Mouse (Mus musculus) ZHBTc4 (cell line): ENCODE data around the gene Khdrbs2.
A peak's percentile ranks its signal among the peaks of the same experiment; 100 is the strongest.

Experiments used
- DNase-seq: peaks from one replicate; pipeline ENCODE4 v3.0.0-alpha.2; 2011; ENCODE audit warnings: low read depth, low spot score

Gene Khdrbs2

DNA sequence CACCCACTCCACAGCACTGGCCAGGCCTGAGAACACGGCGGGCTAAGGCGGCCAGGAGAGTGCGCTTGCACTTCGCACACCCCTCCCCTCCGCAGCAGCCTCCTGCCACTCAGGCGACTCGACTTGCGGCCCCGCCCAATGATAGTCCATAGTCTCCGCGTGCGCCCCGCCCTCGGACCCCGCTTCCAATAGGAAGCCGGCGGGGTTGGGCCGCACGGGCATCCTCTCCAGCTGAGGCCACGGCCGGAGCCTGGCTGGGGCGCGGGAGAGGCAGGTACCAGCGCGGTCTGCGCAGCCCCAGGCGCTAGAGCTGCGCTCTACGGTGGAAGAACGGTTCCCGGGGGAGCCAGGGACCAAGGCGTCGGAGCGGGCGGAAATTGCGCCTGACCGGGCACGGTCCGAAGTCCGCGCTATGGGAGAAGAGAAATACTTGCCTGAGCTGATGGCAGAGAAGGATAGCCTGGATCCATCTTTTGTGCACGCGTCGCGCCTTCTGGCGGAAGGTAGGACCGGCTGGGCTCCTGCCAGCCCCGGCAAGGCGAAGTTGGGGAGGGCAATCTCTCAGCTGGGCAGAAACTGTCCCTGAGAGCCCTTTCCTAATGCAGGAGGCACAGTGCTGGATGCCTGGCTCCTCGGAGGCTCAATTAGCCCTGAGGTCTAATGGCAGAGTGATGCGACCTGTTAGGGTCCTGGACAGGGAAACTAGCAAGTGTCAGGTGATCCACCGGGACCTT, at the start of gene Khdrbs2:
Khdrbs2 (plus strand) TSS at position 209 of the 734 bp plus-strand sequence.
- DNase-seq: peak; percentile 95

DNA sequence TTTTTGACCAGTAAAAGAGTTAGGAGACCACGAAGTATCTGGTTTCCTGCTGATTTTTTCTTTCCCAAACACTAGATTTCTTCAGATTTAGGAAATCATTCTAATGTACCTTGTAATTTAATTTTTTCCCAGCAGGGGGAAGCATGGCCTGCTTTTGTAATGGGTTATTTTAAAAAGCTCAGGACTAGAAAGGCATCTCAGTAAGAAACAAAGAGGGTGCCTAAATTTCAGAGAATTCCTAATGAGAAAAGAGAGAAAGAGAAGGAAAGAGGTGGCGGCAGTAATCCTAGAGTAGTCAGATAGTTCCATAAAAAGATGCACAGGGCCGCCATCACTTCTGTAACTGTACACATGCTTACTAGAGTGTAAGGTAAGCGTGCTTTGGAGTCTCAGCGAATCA, 2.1 kb downstream of the Khdrbs2 start:
- no peak for DNase-seq

DNA sequence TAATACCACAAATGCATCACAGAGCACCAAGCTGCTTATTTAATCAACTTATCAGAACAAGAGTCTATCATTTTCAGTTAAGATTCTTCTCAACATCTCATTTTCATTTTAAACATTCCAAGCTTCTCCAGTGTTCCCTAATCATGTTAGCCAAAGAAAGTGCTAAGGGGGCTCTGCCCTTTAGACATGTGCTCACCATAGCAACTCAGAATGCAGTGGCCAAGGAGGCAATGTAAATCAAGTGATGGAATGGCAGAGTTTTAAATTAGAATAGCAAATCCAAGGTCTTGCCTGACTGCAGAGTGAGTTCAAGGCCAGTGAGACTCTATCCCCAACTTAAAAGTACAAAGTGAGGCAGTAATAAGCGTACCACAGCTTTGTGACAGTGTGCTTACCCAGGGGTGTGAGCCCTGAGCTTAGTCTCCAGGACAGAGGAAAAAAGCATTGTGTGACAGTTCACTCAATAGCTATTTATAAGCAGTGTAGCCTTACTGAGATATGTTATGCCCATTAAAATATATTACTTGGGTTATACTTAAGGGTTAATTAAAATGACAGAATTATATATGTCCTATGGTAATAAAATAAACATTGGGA, 27.2 kb downstream of the Khdrbs2 start:
- DNase-seq: peak; percentile 1

DNA sequence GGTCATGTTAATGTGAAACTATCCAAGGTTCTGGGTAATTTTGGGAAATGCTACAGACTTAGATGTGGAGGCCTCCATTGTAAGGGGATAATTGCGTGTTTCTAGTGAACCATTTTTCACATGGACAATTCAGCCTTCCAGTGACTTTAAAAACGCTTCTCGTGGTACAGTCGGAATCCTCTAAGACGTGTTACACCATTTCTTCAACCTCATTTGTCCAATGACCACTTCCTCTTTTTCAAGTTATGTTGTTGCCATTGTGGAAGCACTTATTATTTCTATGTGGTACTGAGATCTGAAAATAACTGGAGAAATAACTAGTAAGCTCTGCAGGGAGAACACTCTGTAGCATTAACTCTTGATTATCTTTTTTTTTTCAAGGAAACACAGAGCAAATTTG, 75.9 kb downstream of the Khdrbs2 start:
- DNase-seq: no peak

DNA sequence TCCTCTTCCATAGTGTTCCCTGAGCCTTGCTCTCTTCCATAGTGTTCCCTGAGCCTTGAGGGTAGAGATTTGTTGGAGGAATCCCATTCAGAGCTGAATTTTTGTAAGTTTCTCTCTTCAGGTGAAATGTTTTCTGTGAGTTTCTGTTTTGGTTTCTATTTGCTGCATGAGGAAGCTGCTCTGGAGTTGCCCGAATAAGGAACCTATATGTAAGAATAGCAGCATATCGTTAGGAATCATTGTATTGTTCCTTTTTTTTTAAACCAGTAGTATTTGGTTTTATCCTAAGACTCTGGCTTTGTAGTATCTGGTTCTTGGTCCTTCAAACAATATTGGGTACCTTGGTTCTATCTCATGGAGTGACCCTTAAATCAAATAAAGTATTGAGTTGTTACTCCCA, 77.1 kb downstream of the Khdrbs2 start:
- no peak for DNase-seq

DNA sequence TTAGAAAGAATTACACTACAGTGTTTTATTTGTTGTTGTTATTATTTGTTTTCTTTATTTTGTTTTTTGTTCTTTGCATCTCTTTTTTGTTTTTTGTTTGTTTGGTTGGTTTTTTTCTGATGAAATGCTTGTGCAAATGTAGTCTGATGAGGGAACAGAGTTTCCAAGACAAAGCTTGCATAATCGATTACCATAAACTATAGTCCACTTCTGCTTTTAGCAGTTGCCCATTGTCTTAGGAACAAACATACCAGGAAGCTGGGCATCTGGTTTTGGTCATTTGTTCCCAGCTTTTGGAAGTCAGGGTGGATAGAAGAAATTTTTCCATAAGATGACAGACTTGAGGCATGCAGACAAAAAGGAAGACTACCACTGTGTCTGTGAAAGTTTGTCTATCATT, 77.8 kb downstream of the Khdrbs2 start:
- no peak for DNase-seq

DNA sequence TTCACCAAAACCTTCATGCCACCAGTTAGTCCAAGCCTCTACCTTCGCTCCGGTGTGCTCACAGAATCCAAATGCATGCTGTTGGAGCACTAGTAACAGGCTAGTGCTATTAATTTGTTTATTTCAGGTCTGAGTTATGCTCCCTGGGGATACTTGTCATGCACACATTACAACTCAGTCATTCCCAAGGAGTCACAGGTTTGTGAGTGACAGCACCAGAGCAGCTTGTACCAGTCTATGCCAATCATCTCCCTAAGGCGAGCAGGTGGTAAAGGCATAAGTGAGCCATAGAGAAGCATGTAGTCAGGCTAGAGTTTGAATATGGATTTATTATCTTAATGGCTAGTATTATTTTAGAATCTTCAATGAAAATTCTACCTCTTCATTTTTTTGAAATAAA, 86.4 kb downstream of the Khdrbs2 start:
- no peak for DNase-seq

DNA sequence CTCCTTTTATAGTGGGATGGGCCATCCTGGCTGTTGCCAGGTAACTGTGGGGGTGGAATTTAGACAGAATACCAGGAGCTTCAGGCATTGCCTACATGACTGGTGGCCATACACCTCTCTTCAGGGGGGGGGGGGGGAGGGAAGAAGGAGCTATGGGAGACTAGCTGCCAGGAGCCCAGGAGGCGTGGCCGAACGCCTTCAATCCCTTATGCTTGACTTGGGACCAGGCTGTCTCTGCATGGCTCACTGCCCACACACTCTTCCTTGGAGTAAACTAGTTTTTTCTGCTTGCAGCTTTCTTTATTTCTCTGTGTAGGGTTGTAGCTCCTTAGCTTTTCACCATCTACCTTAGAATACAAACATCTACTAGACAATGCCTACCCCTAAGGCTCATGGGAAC, 98.0 kb downstream of the Khdrbs2 start:
- peak; percentile 5 for DNase-seq

DNA sequence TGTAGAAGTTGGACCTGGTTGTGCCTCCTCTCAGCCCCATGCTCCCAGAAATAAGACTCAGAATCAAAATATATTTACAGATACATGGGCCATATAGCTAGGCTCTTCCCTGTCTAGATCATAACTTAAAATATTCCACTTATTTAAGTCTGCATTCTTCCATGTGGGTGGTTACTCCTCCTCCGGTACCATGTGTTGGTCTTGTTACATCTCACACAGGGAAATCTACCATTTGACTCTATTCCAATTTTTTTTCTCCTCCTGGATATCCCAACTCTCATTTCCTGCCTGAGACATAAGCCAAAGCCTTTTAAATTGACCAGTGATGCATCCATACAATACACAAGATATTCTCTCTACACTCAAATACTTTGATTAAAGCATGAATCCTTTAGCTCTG, 122.2 kb downstream of the Khdrbs2 start:
- DNase-seq: no peak

DNA sequence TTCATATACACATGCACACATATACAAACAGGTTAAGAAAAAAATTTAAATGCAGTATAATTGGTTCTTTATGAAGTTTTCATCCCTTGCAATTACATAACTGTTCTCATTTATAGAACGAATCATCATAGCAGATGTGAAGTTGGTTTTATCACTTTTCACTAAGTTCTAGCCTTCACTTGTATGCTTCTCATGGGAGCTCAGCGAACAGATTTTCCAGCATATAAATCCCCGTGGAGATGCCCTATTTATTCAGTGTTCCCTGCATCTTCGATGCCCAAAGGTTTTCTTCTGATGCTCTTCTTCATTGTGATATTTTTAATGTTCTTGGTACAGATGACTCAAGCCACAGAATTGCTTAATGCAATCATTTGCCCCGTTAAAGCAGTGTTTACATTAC, 128.9 kb downstream of the Khdrbs2 start:
- DNase-seq: no peak

DNA sequence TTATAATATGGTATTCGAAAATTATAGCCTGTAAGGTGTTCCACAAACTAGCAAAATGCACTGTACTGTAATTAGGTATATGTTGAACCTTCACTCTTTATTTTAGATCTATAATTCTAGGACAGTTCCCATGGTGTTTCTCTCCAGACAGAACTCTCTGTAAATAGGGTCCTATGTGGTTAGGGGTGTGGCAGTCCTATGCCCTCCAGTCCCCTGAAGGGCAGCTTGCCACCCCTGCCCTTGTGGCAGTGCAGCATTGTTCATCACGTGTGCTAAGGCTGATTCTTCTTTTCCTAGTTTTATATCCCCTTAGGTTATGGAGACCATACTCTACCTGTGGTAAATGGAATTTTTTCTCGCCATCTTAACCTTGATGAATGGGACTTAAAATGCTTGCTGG, 136.6 kb downstream of the Khdrbs2 start:
- DNase-seq: no peak

DNA sequence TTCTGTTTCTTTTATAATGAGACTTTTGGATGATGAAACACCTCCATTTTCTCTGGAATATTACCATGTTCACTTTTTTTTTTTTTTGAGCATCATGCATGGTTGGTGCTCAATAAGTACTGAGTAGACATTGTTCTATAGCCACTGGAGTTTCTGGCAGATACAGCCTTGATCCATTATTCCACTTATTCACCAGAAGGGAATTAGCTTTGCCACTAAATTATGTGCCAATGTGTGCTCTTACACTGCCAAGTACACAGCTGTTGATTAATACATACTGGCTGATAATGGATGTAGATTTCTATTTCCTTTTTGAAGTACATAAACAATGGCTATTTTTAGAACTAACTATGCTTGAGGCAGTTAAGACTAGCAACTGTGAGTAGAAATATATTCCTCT, 137.1 kb downstream of the Khdrbs2 start:
- DNase-seq: no peak

DNA sequence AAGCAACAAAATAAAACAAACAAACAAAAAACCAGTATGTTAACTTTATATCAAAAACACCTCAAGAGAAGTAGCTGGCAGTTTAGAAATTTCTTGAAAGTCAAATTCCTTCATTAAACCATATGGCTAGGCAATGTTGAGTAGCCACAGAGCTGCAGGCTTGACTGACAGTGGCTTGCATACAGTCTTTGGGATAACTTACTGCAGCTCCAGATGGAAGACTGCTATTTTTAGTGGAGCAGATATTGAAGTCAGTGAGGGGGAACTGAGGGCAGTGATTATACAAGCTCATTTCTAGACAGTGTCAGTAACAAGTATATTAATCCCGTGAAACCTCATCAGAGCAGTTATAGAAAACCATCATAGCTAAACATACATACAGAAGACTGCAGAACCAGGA, 166.6 kb downstream of the Khdrbs2 start:
- DNase-seq: no peak

DNA sequence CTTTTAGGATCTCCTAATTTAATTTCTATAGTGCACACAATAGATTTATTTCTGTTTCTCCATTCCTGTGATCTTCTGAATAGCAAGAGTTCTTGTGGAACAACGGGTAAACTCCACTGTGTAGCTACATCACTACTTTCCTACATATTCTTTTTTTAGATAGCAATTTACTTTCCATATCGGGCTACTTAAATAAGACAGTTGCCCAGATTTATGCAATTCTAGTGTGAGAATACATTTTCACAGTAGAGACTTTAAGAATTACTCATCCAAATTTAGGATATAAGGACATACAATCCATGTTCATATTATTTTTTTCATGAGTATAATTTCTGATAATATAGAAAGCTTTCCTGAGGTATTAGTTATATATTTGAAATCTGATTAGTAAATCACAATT, 175.0 kb downstream of the Khdrbs2 start:
- no peak for DNase-seq

DNA sequence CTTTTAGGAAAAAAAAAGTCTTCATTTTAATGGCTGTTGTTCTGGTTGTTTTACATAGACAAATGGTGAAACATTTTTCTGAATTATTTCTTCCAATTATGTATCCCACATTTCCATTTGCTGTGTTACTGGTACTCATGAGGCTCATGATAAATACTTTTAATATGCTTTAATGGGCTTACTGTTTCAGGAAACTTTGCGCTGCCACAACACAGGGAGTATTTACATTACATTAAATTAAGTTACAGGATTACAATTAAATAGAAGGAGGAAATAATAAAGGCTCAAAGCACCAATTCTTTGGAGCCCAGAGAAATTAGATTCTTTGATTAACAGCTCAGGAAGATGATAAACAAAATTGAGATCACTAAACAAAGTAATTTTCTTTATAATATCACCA, 179.6 kb downstream of the Khdrbs2 start:
- no peak for DNase-seq

DNA sequence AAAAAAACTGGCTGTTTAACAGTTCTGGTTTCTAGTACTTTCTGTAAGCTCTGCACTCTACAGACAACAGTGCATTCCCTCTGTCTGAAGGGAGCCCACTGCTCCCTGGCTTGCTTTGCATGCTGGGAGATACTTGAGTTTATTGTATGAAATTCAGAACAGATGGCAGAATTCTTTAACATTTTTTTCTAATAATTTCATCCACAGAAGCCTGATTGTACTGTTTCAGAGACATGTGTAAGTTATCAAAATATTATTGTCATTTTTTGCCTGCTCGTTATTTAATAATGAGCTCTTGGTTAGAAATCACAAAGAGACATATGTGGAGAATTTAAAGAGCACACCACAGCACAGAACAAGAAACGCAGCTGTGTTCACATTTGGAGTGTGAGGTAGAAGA, 191.0 kb downstream of the Khdrbs2 start:
- DNase-seq: no peak

DNA sequence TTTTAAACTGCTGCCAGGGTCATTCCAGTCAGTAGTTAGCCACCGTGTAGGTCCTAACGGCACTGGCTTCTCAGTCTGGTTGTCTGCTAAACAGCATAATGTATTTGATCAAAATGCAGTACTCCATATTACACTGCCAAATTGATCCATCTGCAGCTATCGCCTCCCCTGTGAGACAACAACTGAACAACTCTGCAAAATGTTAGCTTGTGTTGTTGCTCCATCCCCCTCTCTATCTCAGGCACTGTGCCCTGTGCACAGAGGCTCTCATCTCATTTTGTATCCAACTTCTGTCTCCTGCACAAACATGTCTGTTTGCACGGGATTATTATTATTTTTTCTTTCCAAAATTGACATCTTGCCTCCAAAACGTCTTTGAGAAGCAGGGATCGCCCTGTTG, 225.0 kb downstream of the Khdrbs2 start:
- no peak for DNase-seq

DNA sequence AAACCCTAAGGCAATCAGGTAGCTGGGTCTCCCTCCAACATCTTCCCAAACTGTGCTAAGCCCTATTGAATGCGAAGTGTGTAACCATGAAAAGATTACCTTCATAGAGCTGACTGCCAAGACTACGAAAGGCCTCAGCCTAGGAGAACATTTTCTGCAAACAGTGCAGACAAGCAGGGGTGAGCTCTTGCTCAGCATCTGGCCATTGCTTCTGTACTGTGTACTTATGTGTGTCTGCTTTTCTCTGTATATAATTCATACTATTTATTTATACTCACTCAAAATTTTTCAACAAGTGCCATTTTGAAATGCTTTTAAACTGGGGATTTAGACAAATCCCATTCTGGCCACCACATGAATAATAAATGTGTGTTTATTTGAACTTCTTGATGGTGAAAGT, 235.1 kb downstream of the Khdrbs2 start:
- no peak for DNase-seq

DNA sequence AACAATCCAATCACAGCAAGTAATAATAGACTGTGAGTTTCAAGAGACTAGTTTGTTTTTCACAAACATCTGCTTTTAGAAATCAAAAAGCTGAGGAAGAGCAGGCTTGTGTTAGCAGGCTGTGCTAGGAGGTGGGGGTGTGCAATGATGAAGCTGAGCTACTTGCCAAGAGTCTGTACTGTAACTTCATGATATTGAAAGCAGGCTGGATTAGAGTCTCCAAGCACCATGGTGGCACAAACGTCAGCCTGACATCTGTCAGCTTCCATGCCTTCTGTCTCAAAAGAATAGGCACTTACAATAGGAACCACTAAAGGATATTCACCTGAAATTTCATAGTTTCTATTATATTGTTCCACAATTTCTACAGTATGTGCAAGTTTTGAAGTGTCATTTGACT, 255.9 kb downstream of the Khdrbs2 start:
- no peak for DNase-seq

DNA sequence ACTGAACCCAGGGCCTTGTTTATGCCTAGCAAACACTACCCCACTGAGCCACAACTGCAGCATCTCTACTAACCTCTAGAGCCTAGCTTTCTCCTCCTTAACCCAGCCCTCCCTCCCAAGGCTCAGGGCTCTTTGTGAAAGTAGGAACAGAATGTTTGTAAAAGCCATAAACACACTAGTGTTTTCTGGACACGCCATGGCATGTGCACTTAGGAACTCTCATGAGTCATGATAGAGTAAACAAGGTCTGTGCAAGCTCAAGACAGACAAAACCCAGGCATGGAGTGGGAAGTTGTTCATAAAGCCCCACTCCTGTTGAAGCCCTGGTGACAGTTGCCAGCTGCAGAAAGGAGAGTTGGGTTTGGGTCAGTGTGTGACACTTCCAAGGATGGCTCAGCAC, 257.0 kb downstream of the Khdrbs2 start:
- DNase-seq: no peak

DNA sequence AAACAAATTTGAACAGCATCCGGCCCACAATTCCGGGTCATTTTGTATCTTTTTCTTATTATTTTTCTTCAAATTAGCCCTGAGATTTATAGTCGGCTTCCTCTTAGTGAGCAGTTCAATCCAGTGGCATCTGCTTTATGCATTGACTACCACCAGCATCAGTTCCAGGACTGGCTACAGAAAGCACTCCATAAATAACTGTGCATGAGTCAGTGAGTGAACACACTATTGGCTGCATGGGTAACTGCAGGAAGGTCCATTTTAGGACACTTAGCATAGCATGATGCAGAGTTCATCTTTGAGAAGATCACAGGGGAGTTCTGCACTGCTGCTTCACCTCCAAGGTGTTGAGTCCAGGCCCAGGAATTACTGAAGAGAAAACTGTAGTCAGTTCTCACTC, 258.0 kb downstream of the Khdrbs2 start:
- no peak for DNase-seq

DNA sequence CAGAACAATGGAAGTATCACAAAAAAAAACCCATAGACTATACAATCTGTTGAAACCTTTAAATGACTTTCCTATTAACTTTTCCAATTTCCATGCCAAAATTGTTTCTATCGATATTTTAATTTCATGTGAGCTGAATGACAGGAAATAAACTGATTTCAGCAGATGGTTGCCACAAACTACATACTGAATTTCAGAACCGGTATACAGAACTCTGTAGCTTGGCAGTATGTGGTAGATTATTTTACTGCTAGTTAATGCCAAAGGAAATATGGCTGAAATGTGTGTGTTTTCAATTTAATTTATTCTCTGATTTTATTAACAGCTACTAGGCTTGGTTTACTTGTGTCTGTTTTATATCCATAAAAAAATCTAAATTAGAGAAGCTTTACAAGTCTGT, 260.6 kb downstream of the Khdrbs2 start:
- no peak for DNase-seq

DNA sequence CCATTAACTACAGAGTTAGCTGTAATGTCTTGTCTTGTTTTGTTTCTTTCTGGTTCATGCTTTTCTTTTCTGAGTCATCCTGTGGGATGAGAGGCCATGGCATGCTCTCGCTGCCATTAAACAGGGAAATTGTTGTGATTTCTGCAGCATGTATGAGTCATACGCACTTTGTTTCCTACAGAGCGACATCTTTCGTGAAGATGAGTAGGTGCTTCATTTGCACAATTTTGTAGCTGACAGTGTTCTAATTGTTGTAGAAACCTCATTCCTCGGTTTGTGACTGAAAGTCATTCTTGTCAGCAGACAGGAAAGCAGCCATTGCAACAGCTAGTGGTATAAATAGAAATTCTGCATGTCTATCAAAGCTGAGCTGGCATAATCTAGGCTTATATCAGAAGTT, 271.4 kb downstream of the Khdrbs2 start:
- no peak for DNase-seq

DNA sequence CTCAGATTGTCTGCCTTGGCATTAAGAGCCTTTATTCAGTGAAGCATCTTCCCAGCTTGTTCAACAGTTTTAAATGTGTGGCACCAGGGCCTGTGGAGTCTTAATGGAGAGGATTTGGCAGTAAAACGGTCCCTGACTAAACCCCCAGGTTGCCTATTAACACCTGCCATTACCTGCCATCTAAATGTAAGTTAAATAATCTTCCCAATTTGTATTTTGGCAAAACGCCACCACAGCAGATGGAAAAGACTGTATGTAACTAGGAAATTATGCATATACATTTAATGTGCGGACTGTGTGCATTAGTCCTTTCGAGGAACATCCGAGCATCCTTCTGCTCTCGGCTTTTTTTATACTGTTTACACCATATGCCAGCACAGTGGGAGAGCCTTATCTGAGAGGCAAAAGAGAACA, 290.6 kb downstream of the Khdrbs2 start:
- no peak for DNase-seq
